Mouse (Mus musculus) C3H10T1/2 (cell line): ENCODE results near the gene Rhox6. TPM values are rescaled to one million over a fixed set of nuclear protein-coding genes. Genes with fewer than 3 reads are reported as not detected.

Experiments
- polyA plus RNA-seq, 2 experiments: library from polyadenylated mRNA; unstranded; fragments of >200 nt; fragmentation: generic; extraction: Trizol; gene quantifications; one replicate each; pipeline ENCODE4 v1.2.1; 2012; ENCODE audit warnings: missing spikeins in 2 of 2

The Rhox6 gene
- not detected for polyA plus RNA-seq

DNA sequence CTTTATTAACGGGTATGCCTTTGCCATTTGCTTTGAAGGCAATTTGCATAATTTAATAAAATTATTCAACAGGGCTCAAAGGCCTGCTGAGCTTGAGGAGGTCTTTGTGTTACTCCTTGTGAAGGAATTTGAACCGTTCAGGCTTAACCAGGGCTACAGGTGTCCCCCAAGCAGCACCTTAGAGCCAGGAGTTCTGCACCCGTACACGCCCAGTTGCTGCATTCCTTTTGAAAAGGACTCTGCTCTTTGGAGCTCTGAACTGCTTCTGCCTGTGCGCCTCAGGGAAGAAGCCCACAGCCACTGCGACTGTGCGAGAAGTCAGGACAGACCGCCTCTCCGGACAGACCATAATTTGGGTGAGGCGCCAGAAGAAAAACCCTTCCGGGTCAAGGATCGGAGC is at the start of gene Rhox6:
TSS of gene Rhox6 (plus strand) at position 301 of the 400 bp plus-strand sequence.

DNA sequence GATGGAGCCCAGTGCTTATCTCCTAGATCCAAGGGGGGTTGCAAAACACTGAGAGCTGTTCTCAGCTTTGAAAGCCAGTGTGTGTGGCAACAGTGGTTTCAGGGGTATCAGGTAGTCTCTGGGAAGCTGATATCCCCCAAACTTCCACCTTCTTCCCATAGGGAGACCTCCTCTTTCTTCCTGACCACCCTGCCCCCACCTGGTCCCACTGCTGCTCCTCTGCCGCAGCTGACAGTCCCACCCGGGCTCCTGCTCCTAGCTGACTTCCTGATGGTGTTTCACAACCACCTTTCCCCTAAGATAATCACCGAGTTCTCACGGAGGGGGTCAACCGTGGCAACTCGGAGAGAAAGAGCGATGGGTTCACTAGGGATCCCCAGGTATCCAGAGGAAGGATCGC is 4.7 kb downstream of the Rhox6 start, which contains the start of gene Rhox7a:
TSS of gene Rhox7a (plus strand) at position 301 of the 400 bp plus-strand sequence.

DNA sequence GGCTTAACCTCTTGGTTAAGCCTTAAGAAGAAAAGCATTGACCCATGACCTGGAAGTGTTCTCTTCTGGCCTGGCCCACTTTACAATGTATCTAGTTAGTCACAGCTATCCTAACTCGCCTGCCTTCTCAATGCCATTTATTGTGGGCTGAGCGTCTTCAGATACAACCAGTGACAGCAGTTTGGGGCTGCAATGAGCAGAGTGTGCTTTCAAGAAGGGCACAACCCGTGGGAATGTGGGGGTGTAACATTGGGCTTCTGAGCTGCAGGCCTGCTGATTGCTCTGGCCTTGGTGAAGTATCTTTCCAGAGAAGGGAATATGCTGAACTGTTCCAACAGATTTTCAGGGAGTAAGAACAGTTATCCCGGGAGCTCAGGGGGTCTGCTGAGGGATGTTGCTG is 52.1 kb downstream of the Rhox6 start, which contains the start of gene Rhox8:
TSS of gene Rhox8 (minus strand) at position 101 of the 400 bp plus-strand sequence.

Other genes starting within 250 kb of the Rhox6 start
- not detected for gene Rhox3f, start 245.9 kb upstream of the Rhox6 start, polyA plus RNA-seq
- not detected for gene Rhox4f, start 219.2 kb upstream of the Rhox6 start, polyA plus RNA-seq
- not detected for gene Rhox3g, start 198.3 kb upstream of the Rhox6 start, polyA plus RNA-seq
- gene Rhox2g, start 183.4 kb upstream of the Rhox6 start, polyA plus RNA-seq, result not detected
- gene Rhox4g, start 175.6 kb upstream of the Rhox6 start, polyA plus RNA-seq, result not detected
- not detected for gene Rhox3h, start 158.1 kb upstream of the Rhox6 start, polyA plus RNA-seq
- gene Rhox2h, start 153.6 kb upstream of the Rhox6 start, polyA plus RNA-seq, result under 1 TPM in 1 of 2 experiments, not detected in 1; 0.04 TPM
- gene Rhox5, start 22.1 kb upstream of the Rhox6 start, polyA plus RNA-seq, result 1 to 10 TPM; 3.4 to 8.1 TPM
- gene Rhox7a, start 4.8 kb downstream of the Rhox6 start, polyA plus RNA-seq, result not detected
- gene Rhox8, start 52.0 kb downstream of the Rhox6 start, polyA plus RNA-seq, result not detected
- gene Rhox7b, start 70.3 kb downstream of the Rhox6 start, polyA plus RNA-seq, result not detected
- gene Rhox9, start 74.9 kb downstream of the Rhox6 start, polyA plus RNA-seq, result not detected
- not detected for gene Btg1-ps1, start 191.9 kb downstream of the Rhox6 start, polyA plus RNA-seq
- gene Btg1-ps2, start 216.2 kb downstream of the Rhox6 start, polyA plus RNA-seq, result not detected
- gene Rhox10, start 239.6 kb downstream of the Rhox6 start, polyA plus RNA-seq, result not detected